Mouse (Mus musculus): ENCODE data around the gene Tnfrsf8. TPM values are rescaled to one million over a fixed set of nuclear protein-coding genes. Genes with fewer than 3 reads are reported as not detected.

Tnfrsf8 gene
- polyA plus RNA-seq, 1 experiment from 2014 or later, result 0.17 TPM

DNA sequence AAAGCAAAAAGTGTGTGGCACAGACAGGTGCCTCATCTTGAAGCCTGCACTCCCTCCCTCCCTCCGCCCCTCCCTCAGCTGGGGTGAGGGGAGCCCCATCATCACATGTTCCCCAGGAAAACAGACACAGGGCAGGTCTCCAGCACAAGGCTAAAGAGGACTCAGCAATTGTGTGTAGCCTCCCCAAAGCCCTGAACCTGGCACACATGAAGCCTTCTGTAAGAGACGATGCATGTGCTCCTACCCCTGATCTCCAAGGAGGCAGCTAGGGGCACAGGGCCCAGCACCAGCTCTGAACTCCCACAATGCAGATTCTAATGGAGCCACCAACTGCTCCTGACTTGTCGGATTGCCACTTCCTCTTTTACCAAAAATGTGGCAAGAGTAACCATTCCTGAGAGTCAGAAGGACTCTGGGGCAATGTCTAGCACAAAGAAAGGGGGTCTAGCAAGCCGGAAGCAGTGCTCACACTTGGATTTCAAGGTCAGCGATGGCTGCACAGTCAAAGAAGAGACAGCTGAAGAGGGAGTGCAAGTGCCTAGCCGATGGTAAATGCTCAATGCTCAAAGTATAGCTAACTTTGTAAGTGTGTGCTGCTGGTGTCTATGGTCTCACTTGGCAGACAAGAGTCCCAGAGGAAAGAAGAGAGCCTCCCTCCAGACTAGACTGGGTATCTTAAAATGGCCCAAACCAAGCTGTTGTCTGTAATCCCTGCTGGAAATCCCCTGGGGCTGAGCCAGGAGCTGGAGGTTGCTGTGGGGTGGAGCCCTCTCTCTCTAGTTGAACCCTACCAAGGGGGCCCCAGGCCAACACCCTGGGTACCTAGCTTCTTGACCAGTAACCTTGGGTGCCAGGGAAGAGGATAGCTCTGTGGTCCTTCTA is 38.4 kb downstream of the Tnfrsf8 start:
- Histone ChIP-seq H3K27me3 (no peaks in the 10 kb centered on the region), H3K4me1 (no peaks in the 10 kb centered on the region), H3K36me3 (no peaks in the 10 kb centered on the region), H3K9ac (no peak overlapping the region), H3K4me2 (replicated peaks) (no peak overlapping the region), H3K4me3 (no peak overlapping the region), H3K27ac (no peak overlapping the region), H3K9me3 (replicated peaks) (no peaks in the 10 kb centered on the region)
- ATAC-seq (ENCODE audit: low FRiP score), result no peak
- WGBS, result 89% methylated on average over 6 of the region's 6 CpGs

DNA sequence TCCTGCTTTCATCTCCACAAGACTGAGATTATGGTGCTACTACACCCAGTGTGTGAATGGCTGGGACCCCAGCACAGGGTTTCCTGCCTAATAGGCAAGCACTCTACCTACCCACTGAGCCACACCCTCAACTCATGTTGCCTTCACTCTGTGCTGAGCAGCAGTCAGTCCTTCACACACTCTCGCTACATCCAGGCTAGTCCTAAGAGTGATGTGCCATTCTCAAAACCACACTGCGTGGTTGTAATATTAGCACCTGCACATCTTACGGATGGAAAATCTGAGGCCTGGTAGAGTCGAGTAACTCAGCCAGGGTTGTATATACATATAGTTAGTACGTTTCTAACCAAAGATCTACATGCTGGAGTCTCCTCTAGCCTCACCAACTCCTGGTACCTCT is 40.1 kb downstream of the Tnfrsf8 start:
- no peak for ATAC-seq (ENCODE audit: low FRiP score)
- H3K4me1 ChIP-seq, result no peaks in the 10 kb centered on the region

DNA sequence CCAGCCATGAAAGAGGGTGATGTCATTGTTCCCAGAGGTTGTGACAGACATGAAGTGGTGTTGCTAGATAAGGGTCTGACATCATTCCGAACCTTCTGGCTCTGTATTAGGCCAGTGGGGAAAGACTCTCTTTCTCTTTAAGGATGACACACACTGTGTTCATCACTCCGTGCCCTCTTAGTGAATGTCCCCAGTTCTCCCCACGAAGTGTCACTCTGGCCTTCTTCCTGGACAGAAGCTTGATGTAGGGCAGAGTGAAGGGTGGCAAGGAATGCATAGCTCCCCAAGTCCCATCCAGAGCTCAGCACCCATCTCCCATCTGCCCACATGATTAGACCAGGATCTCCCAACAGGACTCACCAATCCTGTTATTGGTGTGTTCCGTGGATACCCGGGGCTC is 41.0 kb downstream of the Tnfrsf8 start:
- Histone ChIP-seq H3K9ac (no peak overlapping the region), H3K36me3 (no peaks in the 10 kb centered on the region), H3K4me1 (no peaks in the 10 kb centered on the region), H3K4me3 (no peak overlapping the region), H3K27ac (no peak overlapping the region), H3K9me3 (replicated peaks) (no peaks in the 10 kb centered on the region), H3K27me3 (no peaks in the 10 kb centered on the region), H3K4me2 (replicated peaks) (no peak overlapping the region)
- WGBS, result 85% methylated on average over 5 of the region's 5 CpGs
- ATAC-seq (ENCODE audit: low FRiP score), result no peak

More for the DNA sequence above, 40.1 kb downstream of the Tnfrsf8 start:
- no peak overlapping the region for H3K4me3 ChIP-seq
- 90% methylated on average over 5 of the region's 5 CpGs for WGBS
- no peaks in the 10 kb centered on the region for H3K9me3 ChIP-seq (replicated peaks)
- H3K27me3 ChIP-seq, result no peaks in the 10 kb centered on the region
- H3K36me3 ChIP-seq, result no peaks in the 10 kb centered on the region
- H3K4me2 ChIP-seq (replicated peaks), result no peak overlapping the region
- no peak overlapping the region for H3K9ac ChIP-seq
- H3K27ac ChIP-seq, result no peak overlapping the region

DNA sequence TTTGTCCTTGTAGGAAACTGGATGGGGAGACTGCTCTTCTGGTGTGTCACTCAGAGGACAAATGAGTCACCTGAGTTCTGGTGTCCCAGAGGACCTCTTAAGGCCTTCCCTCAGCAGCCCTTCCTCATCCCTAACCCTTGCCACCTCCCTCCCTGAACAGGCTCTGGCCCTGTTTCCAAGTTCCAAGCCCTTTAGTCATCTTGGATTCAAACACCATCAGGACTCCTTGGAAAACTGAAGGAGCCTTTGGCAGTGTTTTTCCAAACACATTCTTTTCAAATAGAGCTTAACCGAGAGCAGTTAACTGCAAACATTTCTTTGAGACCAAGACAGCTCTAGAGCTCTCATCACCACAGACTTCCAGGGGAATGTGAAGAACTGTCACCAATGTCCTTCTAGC is 42.2 kb downstream of the Tnfrsf8 start:
- WGBS, result 78% methylated on average over 1 of the region's 1 CpGs
- Histone ChIP-seq H3K36me3 (no peaks in the 10 kb centered on the region), H3K27ac (no peak overlapping the region), H3K9me3 (replicated peaks) (no peaks in the 10 kb centered on the region), H3K4me1 (no peaks in the 10 kb centered on the region), H3K4me3 (no peak overlapping the region), H3K4me2 (replicated peaks) (no peak overlapping the region), H3K9ac (no peak overlapping the region), H3K27me3 (no peaks in the 10 kb centered on the region)
- no peak for ATAC-seq (ENCODE audit: low FRiP score)

DNA sequence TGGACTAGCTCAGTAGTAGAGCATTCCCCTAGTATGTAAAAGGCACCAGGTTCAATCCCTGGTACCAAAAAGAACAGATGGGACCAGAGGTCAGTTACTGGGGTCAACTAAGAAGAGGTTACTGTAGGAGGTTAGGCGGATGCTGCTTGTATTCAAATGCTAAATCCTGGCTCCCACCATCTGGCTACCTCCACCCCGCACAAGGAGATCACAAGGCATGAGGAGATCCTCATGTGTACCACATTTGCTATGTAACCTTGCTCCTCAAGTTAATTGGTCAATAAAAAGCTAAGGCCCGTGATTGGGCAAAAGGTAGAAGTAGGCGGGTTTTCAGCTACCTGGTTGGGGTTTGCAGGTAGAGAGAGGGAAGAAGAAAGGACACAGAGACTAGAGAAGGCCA is 43.3 kb downstream of the Tnfrsf8 start:
- WGBS, result 85% methylated on average over 4 of the region's 4 CpGs
- Histone ChIP-seq H3K9ac (no peak overlapping the region), H3K4me1 (no peaks in the 10 kb centered on the region), H3K27me3 (no peaks in the 10 kb centered on the region), H3K4me3 (no peak overlapping the region), H3K36me3 (no peaks in the 10 kb centered on the region), H3K4me2 (replicated peaks) (no peak overlapping the region), H3K9me3 (replicated peaks) (no peaks in the 10 kb centered on the region), H3K27ac (no peak overlapping the region)
- no peak for ATAC-seq (ENCODE audit: low FRiP score)

DNA sequence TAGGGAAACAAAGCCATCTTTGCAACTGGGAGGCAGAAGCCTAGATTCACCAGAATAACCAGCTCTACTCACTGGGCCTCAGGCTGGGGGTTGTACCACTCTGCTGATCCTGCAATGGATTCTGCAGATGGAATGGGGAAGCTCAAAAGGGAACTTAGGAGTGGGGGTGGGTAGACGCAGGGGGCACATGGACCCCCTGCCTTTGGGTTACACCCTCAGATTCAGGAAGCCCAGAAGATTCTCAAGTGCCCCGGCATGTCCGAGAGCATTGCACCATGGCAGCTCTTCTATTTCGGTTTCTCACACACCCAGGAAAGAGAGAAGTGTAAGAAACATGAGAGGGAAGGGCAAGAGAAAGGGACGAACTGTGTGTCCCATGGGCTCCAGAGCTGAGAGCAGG is 44.8 kb downstream of the Tnfrsf8 start:
- no peak overlapping the region for H3K4me2 ChIP-seq (replicated peaks)
- H3K9me3 ChIP-seq (replicated peaks), result no peaks in the 10 kb centered on the region
- ATAC-seq (ENCODE audit: low FRiP score), result no peak
- H3K4me3 ChIP-seq, result no peak overlapping the region
- no peaks in the 10 kb centered on the region for H3K4me1 ChIP-seq
- H3K36me3 ChIP-seq, result no peaks in the 10 kb centered on the region
- WGBS, result 76% methylated on average over 5 of the region's 5 CpGs
- no peak overlapping the region for H3K9ac ChIP-seq
- H3K27me3 ChIP-seq, result no peaks in the 10 kb centered on the region
- no peak overlapping the region for H3K27ac ChIP-seq

DNA sequence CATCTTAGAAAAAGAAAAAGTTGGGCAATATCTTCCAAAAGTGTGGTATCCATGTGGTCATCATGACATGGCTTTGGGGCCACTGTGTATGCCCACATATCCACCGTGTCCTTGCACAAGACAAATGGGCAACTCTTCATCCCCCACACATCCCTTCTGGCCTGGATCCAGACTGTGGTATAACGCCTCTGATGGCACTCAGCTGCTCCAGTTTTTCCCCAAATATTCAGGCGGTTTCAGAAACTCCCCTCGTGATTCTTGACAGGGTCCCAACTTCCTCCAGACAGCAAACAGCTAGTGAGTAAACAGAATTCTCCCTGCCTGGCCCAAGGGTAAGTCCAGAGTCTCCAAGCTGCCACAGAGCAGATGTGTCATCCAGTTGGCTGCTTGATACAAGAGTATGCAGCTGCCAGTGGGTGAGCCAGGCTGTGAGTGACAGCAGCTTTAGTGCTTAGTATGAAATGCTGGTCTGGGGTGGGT is 47.3 kb downstream of the Tnfrsf8 start:
- H3K4me2 ChIP-seq (replicated peaks), result no peak overlapping the region
- WGBS, result 85% methylated on average over 4 of the region's 4 CpGs

DNA sequence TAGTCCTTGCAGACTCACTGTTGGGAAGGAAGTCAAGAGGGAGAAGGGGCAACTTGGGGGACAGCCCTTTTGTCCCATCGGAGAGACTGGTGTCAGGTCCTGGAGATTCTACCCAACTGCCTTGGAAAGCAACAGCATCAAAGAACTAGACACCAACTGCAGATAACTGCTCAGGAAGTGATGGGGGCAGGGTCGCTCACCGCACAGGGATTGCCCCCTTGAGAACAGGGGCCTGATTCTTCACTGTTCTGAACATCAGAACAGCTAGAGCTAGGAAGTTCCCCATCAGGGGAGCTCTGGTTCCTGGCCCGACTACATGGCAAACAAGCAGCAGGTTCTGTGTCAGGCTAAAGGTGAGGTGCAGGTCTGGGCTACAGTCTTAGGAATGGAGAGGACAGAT is 48.5 kb downstream of the Tnfrsf8 start:
- WGBS, result 80% methylated on average over 4 of the region's 4 CpGs
- Histone ChIP-seq H3K9me3 (replicated peaks) (0 out of 2 replicates have a peak, but pooled peaks cover 3% of the 10 kb centered on the region), H3K9ac (no peak overlapping the region), H3K4me2 (replicated peaks) (no peak overlapping the region), H3K4me3 (no peak overlapping the region), H3K4me1 (no peaks in the 10 kb centered on the region), H3K27ac (no peak overlapping the region), H3K27me3 (no peaks in the 10 kb centered on the region), H3K36me3 (no peaks in the 10 kb centered on the region)
- ATAC-seq (ENCODE audit: low FRiP score), result no peak

More for the DNA sequence above, 47.3 kb downstream of the Tnfrsf8 start:
- Histone ChIP-seq H3K4me3 (no peak overlapping the region), H3K4me1 (no peaks in the 10 kb centered on the region), H3K27me3 (no peaks in the 10 kb centered on the region), H3K9ac (no peak overlapping the region), H3K36me3 (no peaks in the 10 kb centered on the region), H3K27ac (no peak overlapping the region), H3K9me3 (replicated peaks) (no peaks in the 10 kb centered on the region)
- no peak for ATAC-seq (ENCODE audit: low FRiP score)

DNA sequence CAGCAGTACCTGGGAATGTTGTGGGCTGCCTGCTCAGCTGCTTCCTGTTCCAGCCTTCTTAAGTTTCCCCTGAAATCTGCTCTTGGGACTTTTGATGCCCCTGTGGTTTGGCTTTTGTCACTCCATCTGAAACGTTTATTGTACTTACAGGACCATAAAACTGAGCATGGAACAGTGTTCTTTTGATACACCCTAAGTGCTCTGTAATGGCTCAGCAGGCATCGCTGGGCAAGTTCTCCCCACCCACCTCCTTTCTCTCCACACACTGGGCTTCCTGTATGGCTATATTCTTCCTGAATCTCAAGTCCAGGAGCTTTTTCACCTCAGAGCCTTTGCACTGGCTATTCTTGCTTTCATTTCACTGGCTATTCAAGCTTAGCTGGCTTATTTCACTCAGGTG is 50.2 kb downstream of the Tnfrsf8 start:
- Histone ChIP-seq H3K9me3 (replicated peaks) (0 out of 2 replicates have a peak, but pooled peaks cover 3% of the 10 kb centered on the region), H3K4me2 (replicated peaks) (no peak overlapping the region), H3K4me3 (no peak overlapping the region), H3K9ac (no peak overlapping the region), H3K27ac (no peak overlapping the region), H3K27me3 (no peaks in the 10 kb centered on the region), H3K36me3 (no peaks in the 10 kb centered on the region), H3K4me1 (no peaks in the 10 kb centered on the region)
- ATAC-seq (ENCODE audit: low FRiP score), result no peak
- WGBS, result 47% methylated on average over 2 of the region's 2 CpGs

DNA sequence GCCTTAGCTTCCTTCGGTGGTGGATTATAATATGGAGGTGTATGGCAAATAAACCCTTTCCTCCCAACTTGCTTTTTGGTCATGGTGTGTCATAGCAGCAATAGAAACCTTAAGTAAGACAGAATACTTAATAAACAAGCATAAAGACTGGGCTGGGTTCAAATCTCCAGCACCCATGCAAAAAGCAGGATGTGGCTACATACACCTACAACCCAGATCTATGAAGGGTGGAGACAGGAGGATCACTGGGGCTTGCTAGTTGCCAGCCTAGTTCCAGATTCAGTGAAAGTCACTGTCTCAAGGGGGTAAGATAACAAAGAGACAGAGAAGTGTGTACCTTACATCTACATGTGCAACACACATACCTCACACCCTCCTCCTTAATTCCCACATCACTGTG is 51.4 kb downstream of the Tnfrsf8 start:
- 0 out of 2 replicates have a peak, but pooled peaks cover 3% of the 10 kb centered on the region for H3K9me3 ChIP-seq (replicated peaks)
- 89% methylated on average over 1 of the region's 1 CpGs for WGBS

DNA sequence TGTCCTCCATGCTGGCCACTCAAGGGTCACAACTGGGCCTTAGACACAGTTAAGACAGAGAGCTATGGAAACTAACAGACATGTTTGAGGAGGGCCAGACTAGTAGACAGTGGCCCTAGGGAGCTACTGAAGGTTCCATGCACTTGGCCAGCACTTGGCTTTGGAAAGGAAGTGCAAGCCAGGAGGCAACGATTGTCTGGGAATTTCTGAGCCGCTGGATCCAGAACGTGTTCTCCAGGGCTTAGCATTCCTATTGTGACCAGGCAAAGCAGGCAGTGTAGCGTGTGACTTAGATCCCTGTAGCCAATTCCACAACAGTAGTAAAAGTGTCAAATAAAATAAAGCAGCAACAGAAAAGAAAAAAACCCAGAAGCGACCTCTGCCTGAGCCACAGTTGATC is 54.2 kb downstream of the Tnfrsf8 start:
- Histone ChIP-seq H3K27ac (no peak overlapping the region), H3K27me3 (no peaks in the 10 kb centered on the region), H3K9ac (no peak overlapping the region), H3K4me3 (no peak overlapping the region), H3K4me2 (replicated peaks) (no peak overlapping the region), H3K36me3 (no peaks in the 10 kb centered on the region), H3K4me1 (no peaks in the 10 kb centered on the region), H3K9me3 (replicated peaks) (0 out of 2 replicates have a peak, but pooled peaks cover 3% of the 10 kb centered on the region)
- no peak for ATAC-seq (ENCODE audit: low FRiP score)
- 89% methylated on average over 5 of the region's 5 CpGs for WGBS

More for the DNA sequence above, 51.4 kb downstream of the Tnfrsf8 start:
- H3K9ac ChIP-seq, result no peak overlapping the region
- no peaks in the 10 kb centered on the region for H3K4me1 ChIP-seq
- ATAC-seq (ENCODE audit: low FRiP score), result no peak
- no peak overlapping the region for H3K27ac ChIP-seq
- no peaks in the 10 kb centered on the region for H3K36me3 ChIP-seq
- no peak overlapping the region for H3K4me2 ChIP-seq (replicated peaks)
- H3K27me3 ChIP-seq, result no peaks in the 10 kb centered on the region
- H3K4me3 ChIP-seq, result no peak overlapping the region

DNA sequence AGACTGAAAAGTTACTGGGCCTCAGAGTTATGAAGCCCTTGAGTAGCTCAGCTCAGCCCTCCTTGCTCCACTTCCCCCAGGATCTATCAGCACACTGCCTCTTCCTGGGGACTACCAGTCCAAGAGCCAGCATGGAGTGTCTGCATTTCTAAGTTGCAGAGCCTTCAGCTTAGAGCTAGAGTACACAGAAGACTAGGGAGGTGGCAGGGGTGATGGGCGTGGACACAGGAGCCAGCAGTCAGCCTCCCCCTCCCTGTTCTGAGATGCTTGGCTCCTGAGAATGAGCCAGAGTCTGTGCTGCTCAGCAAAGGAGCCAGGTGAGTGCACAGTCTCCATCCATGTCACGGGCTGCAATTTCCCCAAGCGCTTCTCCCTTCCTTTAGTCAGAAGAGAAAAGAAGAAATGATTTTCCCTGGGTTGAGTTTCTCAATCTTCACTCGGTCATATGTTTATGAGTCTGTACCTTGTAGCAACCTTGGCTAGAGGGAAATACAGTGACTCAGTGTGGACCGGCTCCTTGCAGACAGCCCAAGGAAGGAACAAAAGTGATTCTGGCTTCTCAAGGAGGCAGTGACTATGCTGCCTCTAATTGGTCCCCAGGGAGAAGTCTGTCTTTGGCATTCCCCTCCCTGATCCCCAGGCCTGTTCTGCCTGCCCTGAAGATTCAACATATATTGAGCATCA is 57.1 kb downstream of the Tnfrsf8 start:
- Histone ChIP-seq H3K9me3 (replicated peaks) (0 out of 2 replicates have a peak, but pooled peaks cover 3% of the 10 kb centered on the region), H3K4me3 (no peak overlapping the region)

More for the DNA sequence above, 57.1 kb downstream of the Tnfrsf8 start:
- WGBS, result 65% methylated on average over 5 of the region's 5 CpGs
- Histone ChIP-seq H3K27ac (no peak overlapping the region), H3K9ac (no peak overlapping the region), H3K4me2 (replicated peaks) (no peak overlapping the region), H3K36me3 (no peaks in the 10 kb centered on the region), H3K4me1 (no peaks in the 10 kb centered on the region), H3K27me3 (no peaks in the 10 kb centered on the region)
- ATAC-seq (ENCODE audit: low FRiP score), result no peak
